Mouse (Mus musculus): ENCODE results near the gene Sypl.

- TF ChIP-seq CTCF (IDR thresholded peaks at IDR 0.05; ENCODE audit: low read depth) (no peak), EP300 (optimal IDR thresholded peaks at IDR 0.05) (no peak)
Observed at GRCm38 (mm10) chr12:32943951-32944350, 9.7 kb upstream of the Sypl start.
